Mouse (Mus musculus) megakaryocyte-erythroid progenitor cell, adult 5-6 weeks (primary cell): ENCODE data around the gene Smg6. TPM values are rescaled to one million over a fixed set of nuclear protein-coding genes. Genes with fewer than 3 reads are reported as not detected.

Source experiments
- ATAC-seq: replicated peaks from 2 replicates; pipeline ENCODE4 v1.8.0; 2016; ENCODE audit warnings: mild to moderate bottlenecking, inconsistent platforms; ENCODE audit not compliant: severe bottlenecking, poor library complexity, low FRiP score, low TSS enrichment
- total RNA-seq, 2 experiments: library from RNA; stranded (forward) in 1 of 2; stranded (reverse) in 1 of 2; fragments of 200-1000, 215-1000 nt in 1 of 2; fragments of >200 nt in 1 of 2; fragmentation: Nextera tagmentation in 1 of 2; gene quantifications; 2 replicates each; pipeline ENCODE4 v1.2.3; 2014 to 2017

Gene Smg6
- total RNA-seq, 2 experiments from 2014 or later, result 41.3 to 41.6 TPM

DNA sequence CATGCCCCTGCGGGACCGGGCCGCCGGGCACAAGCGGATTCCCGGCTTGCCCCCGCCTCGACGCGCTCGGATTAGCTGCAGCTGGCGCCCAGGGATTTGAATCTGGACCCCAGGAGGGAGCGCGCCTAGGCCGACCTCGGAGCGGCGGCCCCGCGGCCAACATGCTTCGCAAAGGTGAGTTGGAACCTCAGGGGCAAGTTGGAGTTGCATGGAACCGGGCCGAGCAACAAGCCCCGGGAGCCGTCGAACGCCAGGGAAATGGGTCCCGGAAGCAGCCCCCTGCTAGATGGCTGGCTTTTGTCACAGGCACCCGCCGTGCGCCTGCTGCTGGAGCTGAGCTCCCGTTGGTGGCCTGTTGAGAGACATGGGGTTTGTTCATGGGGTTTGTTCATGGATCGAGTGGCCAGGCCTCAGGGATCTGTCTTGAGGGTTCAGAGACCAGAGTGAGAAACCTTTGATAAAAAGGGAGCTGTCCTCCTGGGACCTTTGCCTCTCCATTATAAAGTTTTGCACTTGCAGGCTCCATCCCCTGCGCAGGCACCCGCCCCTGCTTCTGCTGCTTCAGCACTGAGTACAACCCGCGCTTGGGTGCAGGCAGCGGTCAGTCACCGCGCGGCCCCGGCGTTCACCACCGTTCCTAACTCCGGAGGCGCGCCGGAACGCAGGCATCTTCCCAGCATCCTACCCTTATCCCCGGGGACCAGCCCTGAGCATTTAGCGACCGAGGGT, 268.7 kb downstream of the Smg6 start:
- ATAC-seq, result no peak

DNA sequence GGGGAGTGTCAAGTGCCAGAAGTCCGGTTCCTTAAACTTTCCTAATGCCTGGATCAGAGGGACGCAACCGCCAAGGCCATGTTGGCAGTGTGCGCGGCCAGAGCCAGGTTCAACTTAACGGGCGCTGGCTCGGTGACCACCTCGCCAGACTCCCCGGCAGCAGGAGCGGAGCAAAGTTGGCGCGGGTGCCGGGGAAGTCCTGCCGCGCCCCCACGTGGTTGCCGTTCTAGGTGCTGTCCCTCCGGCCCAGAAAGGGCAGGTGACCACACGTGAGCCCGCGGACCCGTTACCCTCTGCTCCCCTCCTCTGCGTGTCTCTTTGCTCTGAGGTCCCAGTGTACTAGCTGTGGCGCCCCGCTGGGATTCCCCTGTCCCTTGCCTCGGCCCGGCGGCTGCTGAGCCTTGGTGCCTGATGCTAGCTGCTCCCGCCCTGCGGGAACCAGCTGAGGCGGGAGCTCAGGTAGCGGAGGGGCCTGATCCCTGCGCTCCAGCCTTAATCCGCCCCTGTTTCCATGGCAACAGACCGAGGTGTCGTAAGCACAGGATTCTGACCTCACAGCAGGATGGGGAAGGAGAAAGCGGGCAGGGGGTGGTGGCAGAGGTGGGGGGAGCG, 269.3 kb downstream of the Smg6 start:
- ATAC-seq, result no peak

DNA sequence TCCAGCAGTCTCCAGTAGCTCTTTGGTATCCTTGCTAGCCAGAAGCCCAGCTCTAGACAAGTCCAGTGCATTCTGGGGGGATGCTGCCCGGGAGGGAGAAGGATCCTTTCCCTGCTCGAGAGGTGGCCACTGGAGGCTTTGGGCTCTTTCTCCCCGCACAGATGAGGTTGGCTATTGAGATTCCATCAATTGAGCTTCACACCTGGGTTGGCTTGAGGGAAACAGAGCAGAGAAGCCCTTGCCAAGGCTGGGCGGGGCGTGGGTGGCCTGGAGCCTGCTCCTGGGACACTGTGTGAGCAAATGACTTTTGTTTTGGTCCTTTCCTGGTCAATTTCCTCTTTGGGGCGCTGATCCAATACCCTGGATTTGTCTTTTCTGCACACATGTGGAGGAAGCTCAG, 270.5 kb downstream of the Smg6 start:
- ATAC-seq, result no peak

DNA sequence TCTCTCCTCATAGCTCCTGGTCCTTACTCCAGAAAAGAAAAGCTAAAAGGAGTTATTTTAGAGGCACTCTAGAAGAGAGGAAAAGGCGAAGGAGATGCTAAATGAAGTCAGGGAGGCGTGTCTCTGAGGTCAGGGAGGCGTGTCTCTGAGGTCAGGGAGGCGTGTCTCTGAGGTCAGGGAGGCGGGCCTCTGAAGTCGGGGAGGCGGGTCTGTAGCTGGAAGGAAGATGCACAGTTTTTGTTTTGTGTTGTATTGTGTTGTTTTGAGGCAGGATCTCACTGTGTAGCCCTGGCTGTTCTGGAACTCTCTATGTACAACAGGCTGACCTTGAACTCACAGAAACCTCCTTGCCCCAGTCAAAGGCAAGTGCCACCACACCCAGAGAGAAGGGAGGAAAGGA, 272.3 kb downstream of the Smg6 start:
- peak; percentile 70; the same call in 1 of the 2 replicates for ATAC-seq

DNA sequence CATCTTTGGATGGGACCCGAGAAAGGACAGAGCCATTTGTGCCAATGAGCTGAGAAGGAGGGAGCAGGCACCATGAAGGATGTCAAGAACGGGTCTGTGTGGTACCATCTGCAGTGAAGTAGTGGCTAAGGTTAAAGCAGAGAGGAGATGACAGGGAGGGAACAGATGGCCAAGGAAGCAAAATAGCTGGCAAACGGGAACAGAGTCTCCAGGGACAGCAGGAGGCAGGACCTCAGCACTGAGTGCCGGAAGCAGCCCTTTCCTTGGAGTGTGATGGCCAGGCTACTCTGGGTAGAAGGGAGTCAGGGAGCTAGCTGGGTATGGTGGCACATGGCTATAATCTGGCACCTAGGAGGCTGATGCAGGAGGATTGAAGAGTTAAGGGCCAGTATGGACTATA, 273.2 kb downstream of the Smg6 start:
- ATAC-seq, result no peak

DNA sequence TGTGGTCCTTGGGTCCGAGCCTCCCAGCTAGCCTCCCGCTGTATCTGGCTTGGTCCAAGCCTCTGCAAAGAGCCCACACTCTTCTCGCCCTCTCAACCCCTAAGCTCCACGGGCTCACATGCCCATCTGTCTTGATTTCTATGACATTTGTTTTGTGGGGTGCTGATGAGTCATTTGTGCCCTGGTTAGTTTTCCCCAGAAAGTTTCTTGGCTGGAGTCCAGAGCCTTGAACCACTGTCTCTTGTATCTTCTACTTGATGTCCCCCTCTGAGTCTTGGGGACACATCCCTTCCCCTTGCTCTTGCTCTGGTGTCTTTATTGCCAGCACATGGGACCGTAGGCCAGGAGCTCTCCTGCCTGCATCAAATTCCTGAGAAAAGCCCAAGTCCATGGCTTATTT, 274.3 kb downstream of the Smg6 start:
- no peak for ATAC-seq

DNA sequence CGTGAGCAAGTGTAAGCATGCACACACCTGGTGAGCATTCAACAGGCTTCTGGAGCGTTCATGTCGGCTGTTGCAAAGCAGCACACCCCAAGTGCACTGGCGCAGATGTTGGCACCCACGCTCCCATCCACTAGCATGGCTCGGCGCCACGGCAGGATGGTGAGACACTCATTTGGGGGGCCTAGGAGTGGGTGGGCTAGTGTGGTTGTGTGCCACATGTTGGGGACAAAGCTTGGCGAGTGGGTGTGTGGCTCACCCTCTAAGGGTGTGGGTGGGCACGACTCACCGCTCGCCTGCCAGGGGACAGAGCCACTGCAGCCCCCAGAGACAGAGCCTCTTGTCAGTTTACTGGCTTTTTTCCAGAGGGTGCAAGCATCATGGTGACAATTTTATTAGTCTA, 275.3 kb downstream of the Smg6 start:
- no peak for ATAC-seq

DNA sequence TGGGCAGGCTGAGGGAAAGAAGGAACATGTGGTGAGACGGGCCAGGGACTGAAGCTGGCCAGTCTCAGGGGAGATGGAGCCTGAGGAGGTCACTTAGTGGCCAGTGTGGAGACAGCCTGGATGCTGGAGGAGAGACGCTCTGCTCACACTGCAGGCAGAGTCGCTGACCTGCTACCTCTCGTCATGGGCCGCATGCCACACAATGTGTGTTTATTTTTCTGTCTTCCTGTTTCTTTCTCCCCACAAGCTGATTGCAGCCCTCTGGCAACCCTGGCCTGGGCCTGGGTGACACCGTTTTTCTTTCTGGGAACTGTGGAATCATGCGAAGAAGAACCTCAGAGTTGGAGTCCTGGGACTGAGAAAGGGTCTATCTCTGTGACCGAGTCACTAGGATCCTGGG, 276.1 kb downstream of the Smg6 start:
- no peak for ATAC-seq

DNA sequence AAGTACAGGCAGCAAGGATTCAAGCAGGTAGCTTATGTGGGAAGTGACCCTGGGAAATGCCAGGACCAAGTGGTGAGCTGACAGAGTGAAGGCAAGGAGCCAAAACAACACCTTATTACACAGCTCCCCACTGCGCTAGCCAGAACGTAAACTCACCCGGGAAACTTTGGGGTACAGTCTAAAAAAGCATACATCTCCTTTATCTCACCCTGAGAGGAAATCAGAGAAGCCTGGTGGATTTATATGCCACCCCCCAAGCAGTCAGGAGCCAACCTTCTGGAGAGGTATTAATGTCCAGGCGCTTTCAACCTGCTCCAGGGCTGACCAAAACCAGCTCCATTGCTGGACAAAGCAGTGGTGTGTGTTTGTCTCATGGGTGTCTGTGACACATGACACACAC, 278.3 kb downstream of the Smg6 start:
- no peak for ATAC-seq

DNA sequence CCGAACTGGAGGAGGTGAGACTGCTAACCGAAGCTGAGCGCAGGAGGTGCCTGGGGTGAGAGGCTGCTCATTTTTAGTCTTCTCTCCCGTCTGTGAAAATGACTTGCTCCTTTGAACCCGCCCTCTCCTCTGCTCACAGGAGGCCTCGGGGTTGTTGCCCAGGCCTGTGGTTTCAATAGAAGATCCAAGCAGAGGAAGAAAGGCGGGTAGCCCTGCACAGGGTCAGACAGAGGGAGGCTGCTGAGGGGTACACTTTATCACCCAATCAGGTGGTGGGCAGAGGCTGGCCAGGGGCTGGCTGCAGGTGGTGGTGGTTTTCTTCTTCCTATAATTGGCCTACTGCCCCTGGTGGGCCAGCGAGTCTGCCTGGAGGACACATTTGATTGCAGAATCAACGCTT, 278.8 kb downstream of the Smg6 start:
- peak; percentile 14; the same call in 1 of the 2 replicates for ATAC-seq

DNA sequence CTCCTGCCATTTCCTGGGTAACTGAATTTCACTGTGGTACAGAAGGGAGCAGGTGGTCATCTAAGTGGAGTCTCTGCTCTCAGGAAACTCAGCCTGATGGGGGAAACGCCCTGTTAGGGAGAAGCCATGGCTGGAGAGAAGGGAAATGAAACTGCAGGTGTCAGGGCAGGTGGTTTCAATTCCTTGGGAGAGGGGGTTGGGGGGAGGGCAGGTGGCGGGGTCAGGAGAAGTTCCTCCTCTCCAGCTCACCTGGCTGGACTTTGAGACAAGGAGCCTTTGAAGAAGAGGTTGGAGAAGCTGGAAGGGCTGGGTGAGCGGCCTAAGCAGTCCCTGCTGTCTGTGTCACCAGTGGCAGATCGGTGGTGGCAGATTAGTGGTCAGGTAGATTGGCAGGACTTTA, 280.7 kb downstream of the Smg6 start:
- no peak for ATAC-seq

DNA sequence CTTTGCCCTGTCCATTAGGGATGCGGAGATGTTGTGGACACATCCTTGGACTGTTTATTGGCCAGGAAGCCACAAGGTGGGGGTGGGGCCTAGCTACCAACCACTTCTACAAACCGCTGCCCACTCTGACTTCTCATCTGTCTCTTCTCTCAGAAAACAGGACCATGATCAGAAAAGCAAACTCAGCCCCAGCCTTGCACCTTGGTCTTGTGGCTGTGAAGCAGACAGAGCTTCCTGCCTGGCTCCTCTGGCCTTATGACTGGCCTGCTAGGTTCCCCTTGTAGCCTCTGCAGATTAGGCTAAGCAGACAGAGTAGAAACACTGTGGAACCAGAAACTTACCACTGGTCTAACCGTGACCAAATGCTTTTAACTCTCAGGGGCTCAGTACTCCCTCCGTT, 283.7 kb downstream of the Smg6 start:
- ATAC-seq, result no peak

DNA sequence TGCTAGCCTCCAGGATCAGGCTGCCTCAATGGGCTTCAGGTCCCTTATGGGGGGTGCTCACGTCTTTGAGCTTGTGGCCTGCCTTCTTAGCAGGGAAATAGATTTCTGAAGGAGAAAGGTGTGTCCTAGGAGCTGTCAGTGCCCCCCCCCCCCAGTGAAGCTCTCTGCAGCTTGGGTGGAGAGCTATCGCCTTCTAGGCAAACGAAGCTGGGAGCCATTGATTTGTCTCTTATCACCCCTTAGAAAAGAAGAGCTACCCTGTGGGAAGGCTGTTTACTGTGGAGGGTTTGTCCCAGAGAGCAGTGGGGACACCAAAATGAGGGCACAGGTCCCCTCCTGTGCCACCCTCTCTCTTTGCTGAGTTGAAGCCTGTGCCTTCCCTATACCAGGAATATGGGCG, 284.5 kb downstream of the Smg6 start:
- peak; percentile 66 for ATAC-seq

DNA sequence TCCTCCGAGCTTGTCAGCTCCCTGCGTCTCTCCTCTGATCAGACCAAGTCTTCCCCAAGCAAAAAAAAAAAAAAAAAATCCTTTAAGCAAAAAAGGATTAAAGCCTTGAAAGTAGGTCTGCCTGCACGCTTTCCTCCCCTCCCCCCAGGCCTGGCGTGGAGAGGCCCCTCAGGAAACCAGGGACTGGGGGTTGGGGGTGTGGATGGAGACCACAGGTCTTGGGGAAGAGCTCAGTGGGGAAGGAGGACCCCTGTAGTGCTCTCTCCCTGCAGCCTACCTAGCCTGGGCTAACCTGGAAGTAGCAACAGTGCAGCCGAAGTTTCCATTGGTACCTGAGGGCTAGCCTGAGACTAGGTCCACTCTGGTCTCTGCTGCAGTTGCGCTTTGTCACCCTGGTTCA, 285.1 kb downstream of the Smg6 start:
- ATAC-seq, result no peak

DNA sequence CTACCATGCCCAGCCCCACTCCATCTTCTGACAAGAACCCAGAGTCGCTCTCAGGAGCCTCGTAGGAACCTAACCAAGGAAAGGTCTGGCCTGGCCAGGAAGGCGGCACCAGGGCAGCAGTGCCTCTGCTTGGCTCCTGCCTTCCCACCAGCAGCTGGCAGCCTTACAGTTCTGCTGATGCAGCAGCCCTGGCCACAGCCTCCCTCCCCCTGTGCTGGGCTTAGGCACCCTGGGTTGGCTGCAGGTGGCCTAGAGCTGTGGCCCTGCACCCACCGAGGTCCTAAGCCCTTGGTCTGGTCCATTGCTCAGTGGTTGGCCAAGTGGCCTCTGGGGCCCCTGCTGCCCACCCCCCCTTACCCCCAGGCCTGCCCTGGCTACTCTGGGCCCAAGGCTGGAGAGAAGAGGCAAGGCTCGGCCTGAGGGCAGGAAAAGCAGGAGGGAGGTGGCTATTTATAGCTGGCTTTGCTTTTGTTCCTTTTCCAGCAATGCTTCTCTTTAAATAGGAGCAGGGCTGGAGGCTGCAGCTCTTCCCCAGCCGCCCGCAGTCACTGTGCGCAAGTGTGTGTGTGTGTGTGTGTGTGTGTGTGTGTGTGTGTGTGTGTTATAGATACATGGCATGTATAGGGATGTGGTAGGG, 286.5 kb downstream of the Smg6 start:
- no peak for ATAC-seq

DNA sequence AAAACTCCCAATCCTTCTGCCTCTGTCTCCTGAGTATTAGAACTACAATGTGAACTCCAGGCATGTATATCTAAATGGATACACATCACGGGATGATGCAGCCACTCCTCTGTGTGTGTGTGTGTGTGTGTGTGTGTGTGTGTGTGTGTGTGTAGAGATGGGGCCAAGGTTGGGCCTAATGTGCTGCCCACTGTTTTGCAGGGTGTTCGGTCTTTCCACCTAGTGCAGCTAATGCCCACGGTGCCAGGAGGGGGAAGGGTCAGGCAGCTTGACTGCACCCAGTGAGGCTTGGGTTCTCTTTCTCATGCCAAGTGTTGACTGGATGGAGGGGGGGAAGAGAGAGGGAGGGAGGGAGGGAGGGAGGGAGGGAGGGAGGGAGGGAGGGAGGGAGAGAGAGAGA, 287.3 kb downstream of the Smg6 start:
- no peak for ATAC-seq

DNA sequence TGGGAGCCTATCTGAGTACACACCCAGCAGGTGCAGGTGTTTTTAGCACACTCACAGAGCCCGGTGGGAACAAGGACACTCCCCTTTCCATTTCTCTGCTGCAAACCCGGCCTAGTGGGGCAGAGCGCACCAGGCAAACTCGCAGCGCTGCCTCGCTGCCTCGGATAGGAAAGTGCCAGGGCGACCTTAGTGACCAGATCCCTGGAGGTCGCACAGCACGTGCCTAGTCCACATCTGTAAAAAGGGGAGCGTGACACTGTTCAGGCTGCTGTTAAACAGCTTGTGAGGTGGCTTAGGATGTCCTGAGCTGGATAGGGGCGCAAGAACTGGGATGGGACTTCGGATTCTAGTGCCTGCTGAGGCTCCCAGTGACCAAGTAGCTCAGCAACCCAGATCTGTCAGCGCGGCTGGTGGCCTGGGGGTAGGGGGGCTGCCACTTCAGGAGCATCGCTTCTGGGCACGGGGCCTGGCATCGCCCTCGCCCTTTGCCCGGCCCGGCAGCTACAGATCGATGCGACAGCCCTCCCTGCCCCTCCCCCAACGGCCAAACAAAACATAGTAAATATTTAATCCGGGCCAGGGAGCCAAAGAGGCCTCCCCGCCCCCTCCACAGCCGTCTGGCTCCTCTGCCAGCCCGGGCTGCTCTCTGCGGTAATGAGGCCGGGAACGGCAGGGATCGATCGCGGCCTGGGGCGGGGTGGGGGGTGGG, 287.9 kb downstream of the Smg6 start:
- ATAC-seq, result no peak
